Comparison of ENCODE assay signal across 1 mouse cellular context in the genomic region with DNA sequence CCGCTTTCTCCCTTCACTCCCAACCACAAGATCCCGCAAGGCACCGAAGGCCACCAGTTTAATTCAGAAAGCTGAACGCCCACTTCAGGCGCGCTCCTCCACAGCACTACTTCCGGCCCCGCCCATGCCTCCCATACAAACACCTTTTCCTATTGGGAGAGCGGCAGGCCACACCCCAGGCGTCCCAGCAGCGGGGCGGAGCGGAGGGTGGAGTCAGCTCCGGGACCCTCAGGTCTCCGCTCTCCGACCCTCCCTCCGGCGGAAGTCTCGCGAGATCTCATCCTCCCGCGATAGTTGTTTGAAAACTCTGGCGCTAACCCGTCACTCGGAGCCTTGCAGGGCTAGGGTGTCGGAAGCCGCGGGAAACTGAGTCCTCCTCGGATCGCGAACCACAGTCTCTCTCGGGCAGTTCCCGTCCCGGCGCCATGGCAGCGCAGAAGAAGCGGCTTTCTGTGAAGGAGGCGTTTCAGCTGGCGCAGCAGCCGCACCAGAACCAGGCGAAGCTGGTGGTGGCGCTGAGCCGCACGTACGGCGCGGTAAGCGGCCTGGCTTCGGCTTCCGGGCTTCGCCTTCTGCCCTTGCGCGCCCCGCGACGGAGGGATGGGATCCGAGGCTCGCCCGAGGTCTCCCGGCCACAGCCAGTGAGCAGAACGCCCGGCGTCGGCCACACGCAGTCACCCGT.
TF ChIP-seq lines count a peak whose summit lies in the region.

Gene Ncapg (plus strand): TSS at position 322 of the 682 bp plus-strand sequence.

TF ChIP-seq in CH12.LX, 34 proteins besides CTCF, POLR2A, EP300 and RAD21 (continued from another document):
- peak; percentile 71; the same call in 1 of the 2 replicates for TF ChIP-seq MXI1 (IDR thresholded peaks at IDR 0.05; ENCODE audit: low read depth, low read length)
- TF ChIP-seq UBTF (IDR thresholded peaks at IDR 0.05; ENCODE audit: low read depth, low read length): peak; percentile 95
- TF ChIP-seq POLR2AphosphoS2 (IDR thresholded peaks at IDR 0.05; ENCODE audit: low read depth, low read length): peak; percentile 87
- peak; percentile 75 for TF ChIP-seq TBP (conservative IDR thresholded peaks at IDR 0.05; ENCODE audit: low read depth, low read length)
- peak; percentile 64 for TF ChIP-seq HCFC1 (IDR thresholded peaks at IDR 0.05; ENCODE audit: low read depth, low read length)
- TF ChIP-seq KAT2A (IDR thresholded peaks at IDR 0.05; ENCODE audit: insufficient replicate concordance, low read length): 0 out of 2 replicates have a peak, but pooled peaks have one; percentile 69
